Mouse (Mus musculus) adrenal gland, adult (tissue): Measurements from ENCODE around the gene Dgkz.

Experiments used
- DNase-seq, 2 experiments: peaks; one replicate each; pipeline ENCODE4 v3.0.0; 2022 to 2023; ENCODE audit warnings: low spot score in 1 of 2; ENCODE audit not compliant: inconsistent age in 2 of 2

Dgkz gene

DNA sequence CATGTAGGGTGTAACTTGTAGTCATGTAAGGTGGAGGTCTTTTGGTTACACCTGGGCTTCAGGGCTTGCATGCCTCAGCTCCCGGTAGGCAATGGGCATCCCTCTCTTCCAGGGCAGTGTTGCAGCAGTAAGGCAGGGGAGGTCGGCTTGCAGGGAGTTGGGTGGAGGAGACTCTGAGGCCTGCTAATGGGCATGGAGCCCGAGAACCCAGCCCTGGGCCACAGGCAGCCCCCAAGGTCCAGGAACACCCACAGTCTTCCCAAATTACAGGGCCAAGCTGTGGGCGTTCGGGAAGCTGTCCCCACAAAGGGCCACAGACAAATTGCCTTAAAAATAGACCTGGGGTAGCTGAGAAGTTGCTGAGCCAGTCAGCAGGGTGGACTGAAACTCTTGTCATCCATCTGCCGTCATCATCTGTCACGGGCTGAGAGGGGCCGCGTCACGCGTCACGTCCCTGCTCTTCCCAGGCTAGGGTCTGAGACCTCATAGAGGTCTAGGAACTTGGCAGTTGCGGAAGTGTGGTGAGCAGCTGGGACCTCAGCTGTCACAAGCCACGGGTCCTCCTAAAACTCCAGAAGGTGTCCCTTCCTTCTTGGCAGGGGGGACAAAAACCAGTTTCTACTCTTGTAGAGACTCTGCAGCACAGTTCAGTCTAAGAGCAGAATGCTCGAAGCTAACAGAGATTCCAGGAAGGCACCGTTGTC, 22.4 kb upstream of the Dgkz start:
- DNase-seq: no peak

DNA sequence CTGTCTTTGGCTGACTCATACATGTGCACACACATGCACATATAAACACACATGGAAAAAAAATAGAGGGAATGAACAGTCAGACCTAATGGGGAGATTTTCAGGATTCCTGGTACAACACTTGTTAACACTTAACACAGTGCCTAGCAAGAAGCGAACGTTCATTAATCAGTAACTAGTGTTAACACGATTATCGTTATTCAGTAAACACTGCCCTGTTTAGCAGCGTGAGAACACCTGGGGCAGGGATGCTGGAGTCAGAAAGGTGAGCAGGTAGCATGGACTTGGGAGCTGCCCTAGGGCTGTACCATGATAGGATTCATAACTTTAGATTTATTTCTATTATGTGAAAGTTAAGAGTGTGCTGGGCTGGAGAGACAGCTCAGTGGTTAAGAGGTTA, 20.3 kb upstream of the Dgkz start:
- no peak for DNase-seq

DNA sequence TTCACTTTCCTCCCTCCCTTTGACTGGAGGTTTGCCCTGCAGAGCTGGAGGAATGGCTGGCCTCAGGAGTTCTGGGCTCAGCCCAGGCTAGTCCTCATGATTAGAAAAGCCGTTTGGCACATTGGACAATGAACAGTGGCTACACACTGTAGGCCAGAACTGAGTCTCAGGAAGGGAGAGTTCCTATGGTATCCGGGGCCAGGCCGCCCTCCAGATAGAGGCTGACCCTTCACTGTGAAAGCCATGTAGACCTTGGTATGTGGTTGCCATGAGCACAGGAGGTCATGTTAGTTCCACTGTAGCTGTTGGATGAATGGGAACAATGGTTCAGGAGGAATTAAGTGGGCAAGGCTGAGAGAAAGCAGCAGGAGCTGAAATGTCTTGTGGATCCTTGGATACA, 17.7 kb upstream of the Dgkz start:
- no peak for DNase-seq

DNA sequence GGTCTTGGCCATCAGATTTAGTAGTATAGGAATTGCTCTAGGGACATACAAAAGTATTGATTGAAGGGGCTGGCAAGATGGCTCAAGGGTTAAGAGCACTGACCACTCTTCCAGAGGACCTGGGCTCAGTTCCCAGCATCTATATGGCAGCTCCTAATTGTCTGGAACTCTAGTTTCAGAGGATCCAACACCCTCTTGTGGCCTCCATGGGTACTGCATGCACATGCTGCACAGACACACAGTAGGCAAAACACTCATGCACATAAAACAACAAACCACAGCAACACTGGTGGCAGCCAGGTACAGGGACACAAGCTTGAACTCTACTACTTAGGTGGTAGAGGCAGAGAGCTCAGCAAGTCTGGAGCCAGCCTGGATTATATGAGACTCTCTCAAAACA, 14.1 kb upstream of the Dgkz start:
- no peak for DNase-seq

DNA sequence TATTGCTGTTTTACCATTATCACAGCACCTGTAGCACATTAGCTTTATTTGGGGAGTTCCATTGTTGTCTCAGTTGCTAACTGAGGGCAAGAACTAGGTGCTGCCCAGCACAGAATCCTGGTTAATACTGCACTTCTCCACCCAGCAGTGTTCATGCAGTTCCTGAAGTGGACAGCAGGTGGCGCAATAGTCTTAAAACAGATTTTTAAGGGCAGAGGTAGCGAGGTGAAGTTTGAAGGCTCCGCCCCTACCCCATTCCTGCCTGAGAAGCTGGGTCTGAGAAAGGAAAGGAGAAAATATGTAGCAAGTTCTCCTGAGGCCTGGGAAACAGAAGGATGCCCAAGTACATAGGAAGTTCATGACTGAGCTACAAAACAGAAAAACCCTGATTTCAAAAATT, 11.9 kb upstream of the Dgkz start:
- DNase-seq: peak; percentile 79 to 95

DNA sequence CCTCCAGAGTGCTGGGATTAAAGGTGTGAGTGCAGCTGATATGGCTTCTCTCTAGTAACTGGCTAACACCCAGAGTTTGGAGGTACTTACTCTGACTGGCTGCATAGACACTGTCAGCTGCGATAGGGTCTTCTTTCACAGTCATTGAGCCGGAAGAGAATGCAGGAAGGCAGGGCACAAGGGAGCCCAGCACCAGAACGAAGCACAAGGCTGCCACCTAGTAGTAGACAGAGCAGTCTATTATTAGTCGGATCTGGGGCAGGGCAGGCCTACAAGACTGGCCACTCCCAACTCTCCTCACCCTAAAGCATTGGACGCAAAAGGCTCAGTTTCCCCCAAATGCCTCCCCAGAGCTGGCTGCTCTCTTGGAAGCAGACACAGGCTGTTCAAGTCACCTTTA, 10.4 kb upstream of the Dgkz start:
- peak; percentile 24 to 65 for DNase-seq

DNA sequence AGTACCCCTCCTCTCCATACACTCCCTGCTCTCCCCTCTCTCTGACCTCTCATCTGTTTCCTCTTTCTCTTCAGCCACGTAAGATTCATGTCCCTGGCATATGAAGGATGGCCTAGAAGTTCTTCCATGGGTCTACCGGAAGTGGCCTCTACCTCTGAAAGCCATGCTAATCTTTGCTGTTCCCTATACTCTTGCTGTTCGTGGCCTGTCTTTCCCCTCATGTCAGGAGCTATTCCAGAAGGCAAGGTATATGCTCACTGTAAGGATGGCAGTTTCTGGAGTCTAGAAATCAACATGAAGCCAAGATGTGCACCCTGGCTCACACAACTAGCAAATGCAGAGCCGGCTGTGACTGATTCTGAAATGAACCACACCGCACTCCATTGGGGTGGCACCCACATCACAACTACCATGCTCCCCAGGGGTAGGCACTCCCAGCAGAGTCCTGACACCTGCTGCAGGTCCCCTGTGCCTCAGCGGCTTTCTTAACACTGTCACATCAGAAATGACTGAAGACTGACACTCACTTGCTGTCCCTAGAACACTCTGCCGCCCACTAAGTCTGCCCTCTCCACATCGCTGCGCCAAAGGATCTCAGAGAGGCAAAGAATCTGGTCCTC, 9.4 kb upstream of the Dgkz start:
- peak; percentile 28 to 67 for DNase-seq

DNA sequence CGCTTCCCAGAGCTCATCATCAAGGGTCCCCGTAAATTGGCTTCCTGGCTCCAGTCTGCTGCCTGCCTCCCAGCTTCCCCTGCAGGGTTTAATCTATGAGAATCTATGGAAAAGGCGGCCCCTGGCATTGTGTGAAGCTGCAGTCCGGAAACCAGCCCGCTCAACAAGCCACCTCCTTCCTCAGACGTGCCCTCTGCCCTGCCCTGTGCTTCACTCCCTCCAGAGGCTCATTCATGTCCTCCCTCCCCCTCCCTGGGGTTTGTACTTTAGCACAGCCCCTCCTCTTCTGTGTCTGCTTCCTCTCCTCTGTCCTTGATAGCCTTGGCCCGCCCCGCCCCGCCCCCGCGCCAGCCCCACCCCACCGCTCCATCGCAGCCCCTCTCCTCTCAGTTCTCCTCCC, 8.8 kb upstream of the Dgkz start:
- DNase-seq: peak; percentile 87 to 91

DNA sequence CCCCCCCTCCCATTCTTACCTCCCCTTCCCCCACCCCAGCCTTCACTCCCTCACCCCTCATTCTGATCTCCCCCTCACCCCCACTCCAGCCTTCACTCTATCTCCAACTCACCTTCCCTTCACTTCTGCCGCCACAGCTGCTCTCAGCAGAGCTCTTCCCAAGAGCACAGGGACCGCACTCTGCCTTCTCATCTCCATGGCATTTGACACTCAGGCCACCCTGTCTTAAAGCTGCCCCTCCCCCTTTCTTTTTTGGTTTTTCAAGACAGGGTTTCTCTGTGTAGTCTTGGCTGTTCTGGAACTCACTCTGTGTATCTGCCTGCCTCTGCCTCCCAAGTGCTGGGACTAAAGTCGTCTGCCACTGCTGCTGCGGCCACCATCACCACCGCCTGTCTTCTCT, 5.2 kb upstream of the Dgkz start:
- no peak for DNase-seq

DNA sequence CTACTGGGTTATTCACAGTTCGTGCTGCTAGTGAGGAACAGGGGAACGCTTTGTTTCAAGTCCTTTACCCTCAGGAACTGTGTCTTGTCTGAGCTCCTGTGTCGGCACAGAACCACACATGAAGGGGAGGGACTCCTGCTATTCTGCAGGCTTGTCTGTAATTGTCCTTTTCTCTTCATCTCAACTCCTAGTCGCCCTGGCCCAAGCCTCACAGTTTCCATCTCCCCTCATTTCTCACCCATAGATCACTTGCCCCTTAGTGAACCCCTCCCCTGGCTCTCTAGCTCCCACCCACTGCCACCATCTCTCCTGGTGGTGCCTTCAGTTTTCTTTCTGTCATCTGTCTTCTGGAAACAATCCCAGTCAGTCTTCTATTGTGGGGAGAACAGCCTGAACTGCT, 4.6 kb upstream of the Dgkz start:
- DNase-seq: no peak

DNA sequence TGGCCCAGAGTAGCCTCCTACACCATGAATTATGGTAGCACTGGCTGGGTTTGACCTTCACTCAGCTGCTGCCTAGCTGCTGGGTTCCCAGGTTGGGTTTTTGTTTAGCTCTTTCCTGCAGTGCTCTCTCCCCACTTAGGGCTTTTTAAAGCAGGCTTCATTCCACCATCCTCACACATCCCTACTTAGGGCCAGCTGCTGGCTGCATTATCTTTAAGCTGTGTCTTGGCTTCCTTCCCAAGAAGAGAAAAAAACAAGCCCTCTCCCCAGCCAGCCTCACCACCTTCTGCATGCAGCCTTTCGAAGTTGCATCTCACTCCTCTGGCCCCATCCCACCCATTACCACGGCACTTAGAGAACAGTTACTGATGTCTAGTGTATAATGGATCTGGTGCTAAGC, 2.9 kb upstream of the Dgkz start:
- DNase-seq: no peak

DNA sequence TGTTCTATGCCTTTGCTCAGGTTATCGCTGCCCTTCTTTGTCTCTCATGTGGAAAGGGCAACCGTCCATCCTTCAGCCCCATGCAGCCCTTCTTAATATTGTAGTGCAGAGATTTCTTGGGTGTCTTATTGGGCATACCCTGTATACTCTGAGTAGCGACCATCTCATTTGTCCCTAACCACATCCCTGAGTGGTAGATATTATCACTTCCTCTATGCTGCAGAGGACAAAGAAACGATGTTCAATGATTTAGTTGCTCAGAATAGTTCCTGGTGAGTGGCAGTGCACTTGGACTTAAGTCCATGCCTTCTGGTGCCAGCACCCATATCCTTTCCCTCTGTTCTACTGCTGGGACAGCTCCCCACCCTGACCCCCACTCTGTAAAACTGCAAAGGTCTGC, 2.3 kb upstream of the Dgkz start:
- DNase-seq: no peak

DNA sequence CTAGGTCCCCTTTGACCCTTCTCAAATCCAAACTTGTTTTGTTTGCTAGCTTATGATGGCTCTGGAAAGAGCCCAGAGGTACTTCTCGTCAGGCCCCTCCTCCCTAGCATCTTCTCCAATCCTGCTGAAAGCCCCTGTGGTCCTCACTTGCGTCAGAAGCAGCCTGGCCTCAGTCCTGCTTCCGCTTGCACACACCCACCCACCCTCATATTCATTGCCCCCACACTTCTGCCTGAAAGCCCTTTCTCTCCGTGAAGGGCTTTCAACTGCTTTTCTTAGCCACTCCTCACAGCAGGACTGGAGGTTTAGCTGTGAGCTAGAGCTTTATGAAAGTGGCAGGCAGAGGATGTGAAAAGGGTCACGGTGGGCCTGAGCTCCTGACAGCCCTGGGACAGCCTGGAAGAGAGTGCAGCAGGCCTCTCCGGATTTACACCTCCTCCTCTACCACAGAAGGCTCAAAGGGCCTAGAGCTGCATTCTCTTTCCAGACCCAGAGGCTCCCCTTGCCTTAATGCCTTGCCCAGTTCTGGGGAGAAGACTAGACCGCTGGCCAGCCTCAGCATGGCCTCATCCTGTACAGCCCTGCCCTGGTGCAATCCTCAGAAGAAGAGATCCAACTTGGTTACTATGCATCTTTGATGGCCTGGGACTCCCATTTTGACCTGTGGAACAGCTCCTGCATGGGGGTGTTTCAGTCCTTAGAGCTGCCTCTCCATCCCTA, 2.1 kb downstream of the Dgkz start:
- DNase-seq: no peak

DNA sequence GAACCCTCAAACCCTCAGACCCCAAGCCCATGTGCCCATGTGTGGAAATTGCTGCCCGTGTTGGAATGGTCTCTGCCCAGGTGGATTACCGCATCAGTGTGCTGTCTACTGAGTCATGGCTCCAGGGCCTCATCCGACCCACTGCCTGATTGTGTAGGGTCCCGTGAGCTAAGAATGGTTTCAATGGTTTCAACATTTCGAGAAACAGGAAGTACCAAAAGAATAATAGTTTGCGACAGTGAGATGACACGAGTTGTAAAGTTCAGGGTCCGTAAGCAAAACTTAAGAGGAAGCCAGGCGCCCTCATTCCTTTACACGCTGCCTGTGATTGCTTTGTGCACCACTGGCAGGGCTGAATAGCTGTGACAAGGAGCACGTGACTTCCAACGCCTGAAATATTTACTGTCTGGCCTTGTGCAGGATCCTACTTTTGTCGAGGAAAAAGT, 3.5 kb downstream of the Dgkz start:
- peak in 1 of 2 experiments; percentile 37 for DNase-seq

DNA sequence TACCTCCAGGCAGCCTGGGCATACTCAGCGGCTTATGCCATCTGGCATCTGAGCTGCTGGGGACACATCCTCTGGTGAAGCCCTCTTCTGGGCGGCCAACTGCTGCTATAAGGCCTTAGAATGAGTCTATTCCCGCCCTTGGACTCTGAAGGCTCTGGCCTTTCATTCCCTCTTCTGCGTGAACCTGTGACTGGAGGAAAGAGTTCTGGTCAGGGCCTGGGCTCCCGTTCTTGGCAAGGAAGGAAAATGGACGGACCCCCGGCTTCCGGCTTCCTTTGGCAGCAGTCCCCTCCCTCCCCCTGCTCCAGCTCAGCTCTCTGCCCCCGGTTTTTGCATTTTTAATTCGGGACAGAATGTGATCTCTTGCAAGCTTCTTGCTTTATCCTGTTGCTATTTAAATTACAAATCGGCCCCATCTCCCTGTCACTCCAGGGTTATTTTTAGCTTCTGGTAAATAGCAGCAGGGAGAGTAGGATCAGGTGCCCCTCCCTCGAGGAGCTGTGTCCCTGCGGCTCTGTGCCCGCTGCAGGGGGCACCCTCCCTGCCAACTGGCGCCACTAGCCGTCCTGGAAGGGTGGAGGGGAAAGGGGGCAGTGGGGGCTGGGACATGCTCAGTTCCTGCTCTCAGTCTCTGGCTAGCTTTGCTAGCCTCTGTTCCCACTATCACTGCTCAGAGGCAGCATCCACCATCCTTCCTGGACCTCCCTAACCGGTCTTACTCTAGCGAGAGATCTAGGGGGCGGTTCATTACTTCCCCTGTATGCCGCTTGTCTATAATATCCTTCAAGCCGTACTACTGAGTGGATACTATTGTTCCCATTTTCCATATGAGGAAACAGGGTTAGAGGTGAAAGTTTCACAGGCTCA, 4.2 kb downstream of the Dgkz start:
- DNase-seq: peak; percentile 43 to 71

DNA sequence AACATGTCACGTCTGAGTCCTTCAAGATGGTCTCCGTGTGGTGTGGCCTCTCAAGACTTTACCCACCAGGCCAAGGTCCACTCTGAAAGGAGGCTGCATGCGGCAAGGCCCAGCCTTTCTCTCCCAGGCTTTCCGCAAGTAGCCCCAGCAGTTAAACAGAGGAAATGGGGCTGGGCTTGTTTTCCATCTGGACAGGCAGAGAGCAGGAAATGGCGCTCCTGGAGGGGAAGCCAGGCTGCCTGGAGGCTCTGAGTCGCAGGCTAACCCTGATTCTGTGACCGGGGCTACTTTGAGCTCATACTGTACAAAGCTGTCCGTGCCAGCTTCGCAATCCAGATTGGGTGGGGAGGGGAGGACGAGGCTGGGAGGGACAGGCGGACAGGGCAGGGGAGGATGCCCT, 7.7 kb downstream of the Dgkz start:
- peak; percentile 45 to 67 for DNase-seq

DNA sequence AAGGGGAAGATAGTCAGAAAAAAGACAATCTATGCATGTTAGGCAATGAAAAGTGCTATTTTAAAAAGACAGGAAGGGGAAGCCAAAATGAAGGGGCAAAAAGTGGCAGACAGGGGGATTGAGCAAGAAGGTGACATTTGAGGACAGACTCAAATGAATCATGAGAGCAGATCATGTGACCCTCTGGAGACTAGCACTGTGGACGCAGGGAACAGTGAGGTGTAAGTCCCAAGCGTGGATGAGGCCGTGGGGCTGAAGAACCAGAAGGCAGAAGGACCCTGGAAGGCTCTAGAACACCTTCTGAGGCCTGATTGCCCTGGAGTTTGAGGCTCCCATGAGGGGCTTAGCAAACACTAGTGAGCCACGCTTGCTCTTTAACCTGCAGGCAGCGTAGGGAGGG, 9.3 kb downstream of the Dgkz start:
- DNase-seq: peak; percentile 28 to 76

DNA sequence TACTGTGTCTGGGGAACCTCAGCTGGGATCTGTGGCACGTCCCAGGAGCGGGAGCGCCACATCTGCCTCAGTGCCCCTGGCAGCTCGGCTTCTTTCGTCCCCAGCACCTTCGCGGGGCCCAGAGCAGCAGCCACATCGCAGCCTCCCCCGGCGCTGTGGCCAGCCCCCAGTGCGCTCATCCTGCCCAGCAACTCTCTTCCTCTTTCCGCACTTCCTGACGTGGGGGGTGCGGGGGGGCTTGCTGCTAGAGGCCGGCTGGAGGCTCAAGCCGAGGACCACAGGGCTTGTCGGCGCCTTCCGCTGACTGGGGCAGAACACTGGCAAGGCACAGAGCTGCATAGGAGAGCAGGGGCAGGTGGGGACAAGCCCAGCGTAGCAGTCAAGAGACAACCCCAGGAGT, 10.2 kb downstream of the Dgkz start:
- peak; percentile 80 to 81 for DNase-seq

DNA sequence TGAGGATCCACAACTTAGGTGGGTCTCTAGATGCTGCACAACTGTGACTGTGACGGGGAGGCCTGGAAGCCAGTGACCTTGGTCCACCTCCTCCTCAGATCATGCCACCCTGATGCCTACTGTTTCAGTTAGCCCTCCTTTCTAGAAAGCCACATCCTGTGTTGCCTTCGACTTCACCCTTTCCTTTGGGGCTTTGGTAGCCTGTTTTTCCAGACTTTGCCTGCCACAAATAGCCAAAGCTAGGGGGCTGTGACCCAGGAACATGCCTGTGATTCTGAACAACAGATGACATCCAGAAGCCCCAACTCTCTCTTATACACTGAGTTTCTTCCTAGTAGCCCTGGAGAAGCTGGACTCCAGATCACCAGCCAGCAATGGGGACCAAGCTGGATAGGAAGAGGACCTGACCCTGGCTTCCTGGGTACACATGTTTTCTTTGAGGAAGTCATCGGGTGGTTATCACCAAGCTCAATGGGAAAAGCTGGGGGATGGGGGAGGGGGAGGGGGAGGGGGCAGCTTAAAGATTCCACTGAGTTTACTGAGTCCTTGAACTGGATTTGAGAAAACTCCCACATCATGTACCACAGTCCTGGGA, 11.0 kb downstream of the Dgkz start:
- DNase-seq: peak; percentile 28 to 63

DNA sequence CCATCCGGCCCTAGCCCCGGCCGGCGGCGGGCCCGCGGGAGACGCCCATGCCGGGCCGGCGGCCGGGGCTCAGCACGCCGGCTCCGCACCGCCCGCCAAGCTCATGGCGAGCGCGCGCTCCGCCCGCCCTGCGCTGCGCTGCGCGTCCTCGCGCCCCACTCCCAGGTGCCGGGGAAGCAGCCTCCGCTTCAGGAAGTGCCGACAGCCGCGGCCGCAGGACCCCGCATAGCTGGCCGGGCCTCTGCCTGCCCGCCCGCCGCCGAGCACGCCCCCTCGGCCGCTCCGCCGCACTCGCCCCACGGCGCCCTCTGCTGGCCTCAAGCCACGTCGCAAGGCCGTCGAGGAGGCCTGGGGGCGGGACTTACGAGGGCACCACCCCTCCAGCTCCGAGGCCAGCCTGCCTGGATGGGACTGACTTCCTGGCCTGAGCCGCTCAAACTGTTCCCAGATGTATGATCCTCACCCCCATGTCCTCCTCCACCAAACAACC, 12.2 kb downstream of the Dgkz start:
- peak; percentile 98 to 99 for DNase-seq
